Mouse (Mus musculus) cerebellum, adult 2 months (tissue): ENCODE data around the gene Ergic2.

Experiments used
- CTCF ChIP-seq: fragments of 200-500 bp; IDR thresholded peaks from 2 replicates; pipeline ENCODE4 v1.5.1; 2011; ENCODE audit warnings: low read depth, mild to moderate bottlenecking, control low read depth, low read length, moderate library complexity, borderline replicate concordance; ENCODE audit not compliant: insufficient read depth
- POLR2A ChIP-seq: fragments of 200-500 bp; IDR thresholded peaks from 2 replicates; pipeline ENCODE4 v1.6.1; 2011; ENCODE audit warnings: low read length, control low read depth, borderline replicate concordance; ENCODE audit not compliant: insufficient read depth

GRCm38 (mm10) chr6:148242304-148242703 is 30.1 kb upstream of the Ergic2 start:
- TF ChIP-seq CTCF (no peak), POLR2A (no peak)
